Mouse (Mus musculus): ENCODE measurements around the gene Homer2. TPM values are rescaled to one million over a fixed set of nuclear protein-coding genes. Genes with fewer than 3 reads are reported as not detected.

The Homer2 gene
- polyA plus RNA-seq (2012) = 1.5 and 2.8 TPM in 2 replicates

DNA sequence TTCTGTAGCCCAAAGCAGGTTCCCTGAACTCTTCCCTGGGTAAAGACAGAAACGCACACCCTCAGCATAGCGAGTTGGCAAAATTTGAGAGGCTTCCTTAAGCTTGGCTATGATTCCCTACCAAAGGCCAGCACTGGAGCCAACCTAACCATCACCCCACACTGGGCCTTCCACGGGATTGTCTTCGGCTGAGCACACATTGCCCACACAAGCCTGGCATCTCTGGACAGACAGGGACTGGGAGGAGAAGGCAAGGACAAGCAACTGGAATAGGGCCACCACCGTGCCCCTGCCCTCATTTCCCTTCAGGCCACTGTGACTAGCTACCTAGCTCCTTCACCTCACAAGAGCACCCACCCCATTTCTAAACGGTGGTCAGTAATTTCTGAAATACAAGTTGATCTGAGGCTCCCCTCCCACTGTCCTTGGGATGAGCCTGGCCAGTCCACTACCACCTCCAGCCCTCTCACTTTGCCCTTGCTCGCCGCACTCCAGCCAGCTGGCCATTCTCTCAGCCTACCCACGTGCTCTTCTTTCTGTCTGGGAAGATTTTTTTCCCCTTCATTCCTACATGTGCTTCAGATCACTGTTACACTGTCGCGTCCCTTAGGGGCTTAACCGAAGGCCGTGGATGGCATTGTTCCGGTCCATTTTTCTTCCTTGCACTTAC is at the start of gene Homer2:
Gene Homer2, minus strand, starts transcription at position 57 of the 670 bp plus-strand sequence.

DNA sequence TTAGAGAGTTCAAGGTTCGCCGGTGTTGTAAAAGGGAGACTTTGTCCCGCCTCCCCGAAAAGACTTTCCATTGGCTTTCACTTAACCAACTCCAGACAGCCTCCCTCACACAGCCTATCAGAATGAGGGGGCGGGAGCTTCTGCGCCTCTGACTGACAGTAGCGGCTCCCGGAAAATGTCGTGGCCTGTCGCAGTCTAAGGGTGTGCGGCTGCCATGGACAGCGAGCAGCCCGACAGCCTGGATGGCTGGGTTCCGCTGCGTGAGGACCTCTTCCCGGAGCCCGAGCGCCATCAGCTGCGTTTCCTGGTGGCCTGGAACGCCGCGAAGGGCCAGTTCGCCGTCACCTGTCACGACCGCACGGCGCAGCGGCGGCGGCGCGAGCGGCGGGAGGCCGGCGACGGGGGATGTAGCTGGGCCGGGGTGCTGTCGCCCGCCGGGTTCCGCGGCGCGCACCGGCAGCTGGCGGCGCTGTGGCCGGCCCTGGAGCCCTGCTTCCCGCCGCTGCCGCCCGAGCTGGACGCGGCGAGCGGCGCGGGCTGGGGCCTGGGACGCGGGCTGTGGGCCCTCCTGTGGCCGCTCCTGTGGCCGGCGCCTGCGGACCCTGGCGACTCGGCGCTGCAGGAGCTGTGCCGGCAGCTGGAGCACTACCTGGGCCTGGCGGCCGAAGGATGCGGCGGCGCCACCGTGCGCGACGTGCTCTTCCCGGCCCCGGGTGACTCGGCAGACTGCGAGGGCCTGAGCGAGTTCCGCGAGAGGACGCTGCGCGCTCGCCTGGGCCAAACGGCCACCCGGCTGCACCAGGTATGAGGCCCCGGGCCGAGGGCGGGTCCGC is 136.0 kb downstream of the Homer2 start, which contains the start of gene Whamm:
Gene Whamm, plus strand, starts transcription at position 159 of the 833 bp plus-strand sequence.

DNA sequence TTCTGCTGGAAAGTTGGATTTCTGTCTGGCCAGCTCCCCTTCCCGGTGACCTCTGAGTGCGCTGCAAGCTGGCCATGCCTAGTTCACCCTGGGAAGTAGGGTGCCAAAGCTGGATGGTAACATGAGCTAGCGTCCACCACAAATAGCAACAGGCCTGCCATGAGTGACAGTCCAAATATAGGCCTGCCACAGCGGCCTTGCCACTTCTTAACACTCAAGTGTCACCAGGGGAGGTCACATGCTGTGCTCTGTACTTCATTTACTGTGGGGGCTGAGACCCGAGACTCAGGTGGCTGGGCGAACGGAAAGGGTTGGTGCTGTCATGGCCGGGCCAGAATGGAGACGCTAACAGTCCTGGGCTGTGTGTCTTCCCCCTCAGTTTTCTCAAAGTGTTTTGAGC is 140.4 kb downstream of the Homer2 start, which contains the start of gene Fsd2:
Gene Fsd2, minus strand, starts transcription at position 53 of the 400 bp plus-strand sequence.

Other genes with a start within 250 kb of the Homer2 start
- not detected in 2 replicates for gene Ap3b2, start 213.6 kb downstream of the Homer2 start, polyA plus RNA-seq (2012)
- gene BC048679, start 209.2 kb downstream of the Homer2 start, polyA plus RNA-seq (2012) = not detected in 2 replicates
- 0.05 TPM in 1 of 2 replicates, not detected in the other for gene Fsd2, start 140.6 kb downstream of the Homer2 start, polyA plus RNA-seq (2012)
- gene Whamm, start 136.3 kb downstream of the Homer2 start, polyA plus RNA-seq (2012) = 22.5 and 30.6 TPM in 2 replicates
- gene Ramac, start 55.4 kb upstream of the Homer2 start, polyA plus RNA-seq (2012) = 34.3 and 44.4 TPM in 2 replicates
- 23.8 and 25.7 TPM in 2 replicates for gene 3110040N11Rik, start 82.0 kb upstream of the Homer2 start, polyA plus RNA-seq (2012)
- gene Btbd1, start 121.9 kb upstream of the Homer2 start, polyA plus RNA-seq (2012) = 9.3 and 9.7 TPM in 2 replicates
- gene Gm10160, start 148.3 kb upstream of the Homer2 start, polyA plus RNA-seq (2012) = not detected in 2 replicates
- 104 and 113 TPM in 2 replicates for gene Tm6sf1, start 151.5 kb upstream of the Homer2 start, polyA plus RNA-seq (2012)
- 0.43 and 1.1 TPM in 2 replicates for gene Hdgfl3, start 226.9 kb upstream of the Homer2 start, polyA plus RNA-seq (2012)

Data from megakaryocyte-erythroid progenitor cell, adult 5 weeks (primary cell).